In genomic region chr13:51912994-51913393, GRCm38 (mm10) we compare ENCODE assay signal across 17 mouse cellular contexts.
A peak's percentile ranks its signal among the peaks of the same experiment; 100 is the strongest.
DNase-seq lines count a peak whose midpoint lies in the region; ATAC-seq lines count a peak whose summit lies in the region.
"Had no signal": no experiment of that assay in that cellular context is flagged by ENCODE, and none has a peak within 500 bp of the region (broad histone marks: within the 10 kb centered on the region; RNA-seq: fewer than 3 reads in every experiment).

No protein-coding gene starts in this region.

- H3K4me1 ChIP-seq in hindbrain, embryonic 13.5 days (replicated peaks) = peaks cover 14% of the 10 kb centered on the region
- H3K4me1 ChIP-seq in limb, embryonic 10.5 days = peaks cover 13% of the 10 kb centered on the region

- peaks cover 67% of the 10 kb centered on the region for H3K27me3 ChIP-seq in hindbrain, embryonic 13.5 days
- H3K27me3 ChIP-seq in limb, embryonic 10.5 days (ENCODE audit: low read depth, poor library complexity, severe bottlenecking) = peaks cover 41% of the 10 kb centered on the region

- H3K36me3 ChIP-seq in hindbrain, embryonic 13.5 days = no peaks in the 10 kb centered on the region
- no peaks in the 10 kb centered on the region for H3K36me3 ChIP-seq in limb, embryonic 10.5 days
- H3K36me3 ChIP-seq: heart, embryonic 13.5 days had no signal

- H3K9ac ChIP-seq in hindbrain, embryonic 13.5 days = no peak overlapping the region
- H3K9ac ChIP-seq: forebrain, embryonic 13.5 days; heart, embryonic 13.5 days had no signal

- 97% methylated on average over 3 of the region's 3 CpGs for WGBS in hindbrain, embryonic 13.5 days
- WGBS in limb, embryonic 10.5 days = 99% methylated on average over 3 of the region's 3 CpGs

- no peak for ATAC-seq in hindbrain, embryonic 13.5 days (ENCODE audit: low FRiP score)
- ATAC-seq: forebrain, embryonic 13.5 days; hindbrain, embryonic 16.5 days; inflammation-experienced regulatory T-cells, adult 6 months; intestine, postnatal 0 days had no signal

- H3K9me3 ChIP-seq in hindbrain, embryonic 13.5 days = no peaks in the 10 kb centered on the region
- no peaks in the 10 kb centered on the region for H3K9me3 ChIP-seq in limb, embryonic 10.5 days (replicated peaks)
- H3K9me3 ChIP-seq: forebrain, embryonic 13.5 days; heart, embryonic 13.5 days had no signal

- no peak overlapping the region for H3K27ac ChIP-seq in hindbrain, embryonic 13.5 days
- H3K27ac ChIP-seq in limb, embryonic 10.5 days = no peak overlapping the region
- H3K27ac ChIP-seq: forebrain, embryonic 13.5 days; gastrocnemius, adult 2 months; heart, embryonic 13.5 days had no signal

- DNase-seq in testis, postnatal 14 days (ENCODE audit: low spot score) = peak; percentile 50
- no peak for DNase-seq in testis, postnatal 10 days (ENCODE audit: low spot score)
- peak; percentile 64 to 76 for DNase-seq in cerebellum, adult 18-20 months
- DNase-seq in cerebellum, adult 9-11 months = peak; percentile 81
- DNase-seq in limb, embryonic 10.5 days (ENCODE audit: low spot score) = no peak
- DNase-seq in T-cell, adult 2 months (ENCODE audit: low spot score) = no peak
- DNase-seq: adrenal gland, postnatal 14 days; gastrocnemius, adult 2 months; gastrocnemius, postnatal 36 days; heart, adult 11 months; heart, postnatal 36 days had no signal

- no peak overlapping the region for H3K4me2 ChIP-seq in hindbrain, embryonic 13.5 days
- H3K4me2 ChIP-seq: forebrain, embryonic 13.5 days; heart, embryonic 13.5 days had no signal

- H3K4me3 ChIP-seq in hindbrain, embryonic 13.5 days = no peak overlapping the region
- no peak overlapping the region for H3K4me3 ChIP-seq in limb, embryonic 10.5 days
- H3K4me3 ChIP-seq: forebrain, embryonic 13.5 days; gastrocnemius, adult 2 months; heart, embryonic 13.5 days had no signal

Comparison
In these comparisons a context has a peak if more than half of its experiments do, and no peak if none do; other contexts are left out.
1. DNase-seq: peak in testis, postnatal 14 days (single experiment), cerebellum, adult 18-20 months (2 of 2) and cerebellum, adult 9-11 months (single experiment); none in testis, postnatal 10 days (single experiment), limb, embryonic 10.5 days (single experiment) and T-cell, adult 2 months (single experiment).